Comparison of ENCODE assay signal across 13 mouse cellular contexts in the genomic region with DNA sequence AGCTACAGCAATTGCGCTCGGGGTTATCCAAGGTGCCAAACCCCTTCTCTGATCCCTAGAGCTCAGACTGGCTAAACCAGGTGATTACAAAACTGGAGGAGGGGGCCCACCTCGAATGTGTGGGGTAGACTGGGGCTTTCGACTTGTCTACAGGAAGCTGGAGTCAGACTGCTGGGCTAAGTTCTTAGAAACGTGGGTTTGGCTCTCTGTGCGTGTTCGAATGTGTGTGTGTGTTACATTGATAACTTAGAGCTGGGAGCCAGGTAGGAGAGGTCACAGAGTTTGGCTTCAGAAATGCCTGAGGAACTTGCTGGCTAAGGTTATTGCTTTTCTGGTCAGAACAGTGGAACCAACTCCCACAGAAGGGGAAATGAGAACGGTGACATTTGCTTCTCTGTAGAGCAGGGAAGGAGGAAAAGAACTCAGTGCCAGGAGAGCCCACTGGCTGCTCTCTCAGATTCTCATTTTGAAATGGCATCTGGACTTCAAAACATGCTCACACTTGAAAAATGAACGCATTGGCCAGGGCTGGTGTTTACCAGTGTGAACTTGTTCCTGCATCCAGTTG.
DNase-seq lines count a peak whose midpoint lies in the region; ATAC-seq lines count a peak whose summit lies in the region.
"Had no signal": no experiment of that assay in that cellular context is flagged by ENCODE, and none has a peak within 500 bp of the region (broad histone marks: within the 10 kb centered on the region; RNA-seq: fewer than 3 reads in every experiment).

No protein-coding gene starts in this region.

- no peak for ATAC-seq in CD4-positive, CD25-positive, alpha-beta regulatory T cell, adult 4 months
- ATAC-seq in kidney, embryonic 14.5 days (ENCODE audit: low FRiP score, low TSS enrichment): no peak
- ATAC-seq in inflammation-experienced regulatory T-cells, adult 6 months: no peak
- ATAC-seq: hindbrain, postnatal 0 days had no signal

- no peaks in the 10 kb centered on the region for H3K36me3 ChIP-seq in kidney, embryonic 14.5 days (ENCODE audit: control insufficient read depth, insufficient read depth, low read length)
- H3K36me3 ChIP-seq: G1E had no signal

- H3K27me3 ChIP-seq in kidney, embryonic 14.5 days (ENCODE audit: control insufficient read depth, insufficient read depth, low read length): no peaks in the 10 kb centered on the region; the same call in 1 of the 2 replicates

- H3K4me2 ChIP-seq in kidney, embryonic 14.5 days (replicated peaks; ENCODE audit: low read depth, low read length): no peak overlapping the region

- no peak overlapping the region for H3K9ac ChIP-seq in kidney, embryonic 14.5 days (ENCODE audit: low read depth, low read length)

- 46% methylated on average over 9 of the region's 9 CpGs for WGBS in kidney, embryonic 14.5 days

- peaks cover 13% of the 10 kb centered on the region for H3K4me1 ChIP-seq in kidney, embryonic 14.5 days (ENCODE audit: control insufficient read depth, insufficient read depth, low read length)

- 0 out of 2 replicates have a peak, but pooled peaks cover 2% of the 10 kb centered on the region for H3K9me3 ChIP-seq in kidney, embryonic 14.5 days (ENCODE audit: control insufficient read depth, low read length)
- H3K9me3 ChIP-seq: G1E had no signal

- DNase-seq in CD4-positive, CD25-positive, alpha-beta regulatory T cell, adult 2 months (ENCODE audit: low read depth, low spot score): peak; percentile 19
- DNase-seq in kidney, adult 18-20 months: no peak
- DNase-seq in thymus, postnatal 4 days: peak; percentile 33
- DNase-seq in thymus, postnatal 10 days (ENCODE audit: low spot score in 2 of 2): no peak
- DNase-seq in yolk sac, embryonic 10.5 days (ENCODE audit: low spot score): no peak
- DNase-seq: adrenal gland, postnatal 36 days; cerebellum, adult 18-20 months had no signal

- H3K27ac ChIP-seq in kidney, embryonic 14.5 days (ENCODE audit: low read depth, low read length): peak overlapping the region; percentile 48; the same call in 1 of the 2 replicates
- H3K27ac ChIP-seq: hindbrain, postnatal 0 days; macrophage had no signal

- no peak overlapping the region for H3K4me3 ChIP-seq in kidney, embryonic 14.5 days (ENCODE audit: low read length)

Comparison
In these comparisons a context has a peak if more than half of its experiments do, and no peak if none do; other contexts are left out.
1. DNase-seq: peak in CD4-positive, CD25-positive, alpha-beta regulatory T cell, adult 2 months (single experiment) and thymus, postnatal 4 days (single experiment); none in kidney, adult 18-20 months (single experiment), thymus, postnatal 10 days (0 of 2) and yolk sac, embryonic 10.5 days (single experiment).